Mouse (Mus musculus) stomach, embryonic 16.5 days (tissue): ENCODE data around the gene Ncs1. TPM values are rescaled to one million over a fixed set of nuclear protein-coding genes. Genes with fewer than 3 reads are reported as not detected.

Source experiments
- ATAC-seq: fragments of 200-750 bp; cut with Nextera tagmentation; 2 replicates; pipeline ENCODE4 v1.8.0; 2017; ENCODE audit warnings: moderate number of reproducible peaks, moderate TSS enrichment; ENCODE audit not compliant: insufficient read depth, low FRiP score
- H3K27ac ChIP-seq: fragments of 300-500 bp; sonication (generic); 2 replicates; pipeline ENCODE4 v1.5.1; 2014; ENCODE audit warnings: low read length
- H3K27me3 ChIP-seq: fragments of 300-500 bp; sonication (generic); 2 replicates; pipeline ENCODE4 v1.6.1; 2014; ENCODE audit warnings: low read length, control low read depth, mixed read lengths; ENCODE audit not compliant: control insufficient read depth, insufficient read depth
- H3K36me3 ChIP-seq: fragments of 300-500 bp; sonication (generic); 2 replicates; pipeline ENCODE4 v1.6.1; 2014; ENCODE audit warnings: low read length; ENCODE audit not compliant: control insufficient read depth, insufficient read depth
- H3K4me1 ChIP-seq: fragments of 300-500 bp; sonication (generic); 2 replicates; pipeline ENCODE4 v1.6.1; 2014; ENCODE audit warnings: low read length, control low read depth, mixed read lengths; ENCODE audit not compliant: control insufficient read depth, insufficient read depth
- H3K4me2 ChIP-seq: fragments of 300-500 bp; sonication (generic); 2 replicates; pipeline ENCODE4 v1.6.1; 2014; ENCODE audit warnings: low read depth, low read length, mixed read lengths
- H3K4me3 ChIP-seq: fragments of 300-500 bp; sonication (generic); replicated peaks from 2 replicates; pipeline ENCODE4 v1.5.1; 2014; ENCODE audit warnings: mild to moderate bottlenecking, low read length
- H3K9ac ChIP-seq: fragments of 300-500 bp; sonication (generic); 2 replicates; pipeline ENCODE4 v1.6.1; 2014; ENCODE audit warnings: low read length
- H3K9me3 ChIP-seq: fragments of 300-500 bp; sonication (generic); replicated peaks from 2 replicates; pipeline ENCODE4 v1.6.1; 2016; ENCODE audit warnings: low read length, control low read depth; ENCODE audit not compliant: control insufficient read depth
- WGBS: fragments of 180-500 bp; shearing (Covaris S2); extraction: QIAGEN DNeasy Blood & Tissue Kit; methylation state at CpG from one replicate; pipeline ENCODE4 v1.1.7; 2014; 5-methylcytosine and 5-hydroxymethylcytosine counted together
- polyA plus RNA-seq: library from polyadenylated mRNA; unstranded; fragments of >200 nt; fragmentation: Nextera tagmentation; extraction: Ambion mirVana; gene quantifications from 2 replicates; pipeline ENCODE4 v1.2.1, GENCODE M21; 2015

Gene Ncs1
- polyA plus RNA-seq, 1 experiment from 2014 or later: 22.2 TPM

DNA sequence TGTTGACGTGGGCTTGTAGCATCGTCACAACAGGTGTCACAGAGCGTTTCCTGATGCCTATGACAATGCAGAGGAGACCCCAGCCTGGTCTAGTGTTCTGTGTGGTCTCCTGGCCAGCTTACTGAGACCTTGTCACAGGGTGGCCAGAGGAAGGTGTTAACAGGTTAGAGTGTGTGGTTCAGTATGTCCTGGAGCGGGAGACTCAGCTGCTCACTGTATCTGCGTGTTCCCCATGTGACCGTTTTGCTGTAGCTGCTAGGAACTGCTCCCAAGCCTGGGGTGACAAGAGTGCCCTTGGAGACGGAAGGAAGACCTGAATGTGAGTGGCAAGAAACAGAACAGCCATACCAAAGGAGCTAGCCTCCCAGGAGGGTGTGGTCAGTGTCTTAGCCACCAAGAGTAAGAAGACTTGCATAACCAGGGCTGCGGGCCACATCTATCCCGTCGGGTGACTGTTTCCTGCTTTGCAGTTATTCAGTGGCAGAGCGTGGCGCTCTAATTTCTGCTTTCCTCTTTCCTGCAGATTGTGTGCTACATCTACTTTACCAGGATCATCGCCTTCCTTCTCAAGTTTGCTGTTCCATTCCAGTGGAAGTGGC, 37.0 kb upstream of the Ncs1 start:
- Histone ChIP-seq H3K27ac (no peak overlapping the region), H3K9me3 (no peaks in the 10 kb centered on the region), H3K9ac (no peak overlapping the region), H3K4me3 (no peak overlapping the region), H3K27me3 (no peaks in the 10 kb centered on the region), H3K36me3 (no peaks in the 10 kb centered on the region), H3K4me1 (no peaks in the 10 kb centered on the region), H3K4me2 (no peak overlapping the region)
- 84% methylated on average over 13 of the region's 13 CpGs for WGBS
- no peak for ATAC-seq

DNA sequence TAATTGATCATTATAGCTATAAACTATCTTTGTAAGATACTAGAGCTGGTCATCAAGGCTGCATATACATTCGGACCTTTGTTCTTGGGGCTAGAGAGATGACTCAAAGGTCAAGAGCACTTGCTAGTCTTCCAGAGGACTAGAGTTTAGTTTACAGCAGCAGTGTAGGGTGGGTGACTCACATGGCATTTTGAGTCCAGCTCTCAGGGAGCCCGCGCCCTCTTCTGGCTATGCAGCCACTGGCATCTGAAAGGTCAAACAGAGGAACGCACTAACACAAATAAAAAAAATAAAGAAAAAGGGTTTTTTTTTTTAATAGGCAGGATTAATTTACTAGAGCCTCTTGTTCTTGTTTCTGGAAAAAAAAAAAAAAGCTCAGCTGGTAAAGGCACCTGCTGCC, 36.1 kb upstream of the Ncs1 start:
- no peaks in the 10 kb centered on the region for H3K4me1 ChIP-seq
- H3K9me3 ChIP-seq: no peaks in the 10 kb centered on the region
- H3K9ac ChIP-seq: no peak overlapping the region
- H3K27ac ChIP-seq: no peak overlapping the region
- ATAC-seq: no peak
- no peaks in the 10 kb centered on the region for H3K27me3 ChIP-seq
- H3K4me3 ChIP-seq: no peak overlapping the region
- 81% methylated on average over 4 of the region's 4 CpGs for WGBS
- H3K36me3 ChIP-seq: no peaks in the 10 kb centered on the region
- no peak overlapping the region for H3K4me2 ChIP-seq

DNA sequence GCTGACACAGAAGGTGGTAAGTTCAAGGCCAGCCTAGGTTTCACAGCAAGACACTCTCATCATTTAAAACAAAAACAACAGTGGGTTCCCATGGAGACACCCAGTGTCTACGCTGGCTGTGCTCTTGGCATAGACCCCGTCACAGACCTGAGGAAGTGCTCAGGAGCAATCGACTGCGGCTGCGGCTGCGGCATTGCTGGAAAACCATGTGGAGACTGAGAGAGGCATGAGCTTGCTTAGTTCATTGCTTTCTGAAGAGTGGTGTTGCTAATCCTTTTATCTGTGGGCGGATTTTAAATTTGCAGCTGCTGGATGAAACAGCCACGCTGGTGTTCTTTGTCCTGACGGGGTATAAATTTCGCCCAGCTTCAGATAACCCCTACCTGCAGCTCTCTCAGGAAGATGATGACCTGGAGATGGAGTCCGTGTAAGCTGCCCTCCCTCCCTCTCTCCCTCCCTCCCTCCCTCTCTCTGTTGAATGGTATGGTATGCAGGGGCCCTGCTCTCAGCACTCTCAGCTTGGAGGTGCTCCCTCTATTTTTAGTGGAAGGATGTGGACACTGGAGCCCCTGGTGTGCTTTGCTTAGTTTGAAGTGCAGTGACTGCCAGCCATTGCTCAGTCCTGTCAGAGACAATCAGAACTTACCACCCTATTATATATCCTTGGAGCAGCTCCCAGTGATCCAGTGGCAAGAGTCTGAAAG, 35.3 kb upstream of the Ncs1 start:
- Histone ChIP-seq H3K9me3 (no peaks in the 10 kb centered on the region), H3K36me3 (no peaks in the 10 kb centered on the region), H3K27me3 (no peaks in the 10 kb centered on the region), H3K4me3 (no peak overlapping the region), H3K4me2 (no peak overlapping the region), H3K27ac (no peak overlapping the region), H3K4me1 (no peaks in the 10 kb centered on the region), H3K9ac (no peak overlapping the region)
- ATAC-seq: no peak
- 71% methylated on average over 11 of the region's 11 CpGs for WGBS

DNA sequence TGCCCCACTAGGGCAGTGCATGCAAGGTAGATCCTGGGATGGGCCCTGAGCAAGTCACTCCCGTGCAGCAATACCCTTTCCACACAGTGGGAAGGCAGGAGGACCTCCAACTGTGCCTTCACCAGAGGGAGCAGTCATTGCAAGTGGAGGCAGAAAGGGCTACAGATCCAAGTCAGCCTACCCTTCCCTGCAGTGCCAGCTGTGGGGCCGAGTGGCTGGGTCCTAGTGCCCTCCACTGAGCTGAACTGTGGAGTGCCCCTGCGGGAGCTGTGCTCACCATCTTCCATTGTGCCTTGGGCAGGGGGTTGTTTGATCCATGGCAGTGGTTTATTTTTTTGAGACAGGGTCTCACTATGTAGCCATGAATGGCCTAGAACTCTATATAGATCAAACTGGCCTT, 34.4 kb upstream of the Ncs1 start:
- Histone ChIP-seq H3K27me3 (no peaks in the 10 kb centered on the region), H3K36me3 (no peaks in the 10 kb centered on the region), H3K27ac (no peak overlapping the region), H3K9ac (no peak overlapping the region), H3K4me3 (no peak overlapping the region), H3K9me3 (no peaks in the 10 kb centered on the region), H3K4me1 (no peaks in the 10 kb centered on the region), H3K4me2 (no peak overlapping the region)
- 70% methylated on average over 3 of the region's 3 CpGs for WGBS
- no peak for ATAC-seq

DNA sequence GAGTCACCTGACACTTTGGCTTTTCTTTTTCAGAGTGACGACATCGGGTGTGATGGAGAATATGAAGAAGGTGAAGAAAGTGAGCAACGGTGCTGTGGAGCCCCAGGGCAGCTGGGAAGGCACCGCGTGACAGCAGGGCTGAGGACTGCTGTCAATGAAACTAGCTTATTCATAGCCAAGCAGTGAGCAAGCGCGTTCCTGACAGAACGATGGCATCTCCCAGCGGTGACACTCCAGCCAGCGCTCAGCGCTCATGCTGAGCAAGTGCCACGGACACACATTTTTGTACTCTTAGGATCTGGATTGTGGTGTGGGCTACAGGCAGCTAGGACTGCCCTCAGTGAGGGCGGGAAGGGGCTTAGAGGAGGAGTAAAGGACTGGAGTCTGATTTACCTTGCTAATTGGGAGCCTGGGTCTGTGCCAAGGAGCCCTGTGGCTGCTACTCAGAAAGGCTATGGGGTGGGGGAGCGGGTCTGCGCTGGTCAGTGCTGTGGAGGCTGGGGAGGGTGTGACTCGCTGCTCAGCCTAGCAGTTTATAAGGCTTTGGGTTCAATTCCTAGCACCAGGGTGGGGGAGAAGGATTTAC, 31.3 kb upstream of the Ncs1 start:
- Histone ChIP-seq H3K4me1 (no peaks in the 10 kb centered on the region), H3K27me3 (no peaks in the 10 kb centered on the region), H3K9me3 (no peaks in the 10 kb centered on the region), H3K4me3 (no peak overlapping the region), H3K27ac (no peak overlapping the region), H3K36me3 (no peaks in the 10 kb centered on the region), H3K4me2 (no peak overlapping the region), H3K9ac (no peak overlapping the region)
- no peak for ATAC-seq
- 89% methylated on average over 16 of the region's 16 CpGs for WGBS

DNA sequence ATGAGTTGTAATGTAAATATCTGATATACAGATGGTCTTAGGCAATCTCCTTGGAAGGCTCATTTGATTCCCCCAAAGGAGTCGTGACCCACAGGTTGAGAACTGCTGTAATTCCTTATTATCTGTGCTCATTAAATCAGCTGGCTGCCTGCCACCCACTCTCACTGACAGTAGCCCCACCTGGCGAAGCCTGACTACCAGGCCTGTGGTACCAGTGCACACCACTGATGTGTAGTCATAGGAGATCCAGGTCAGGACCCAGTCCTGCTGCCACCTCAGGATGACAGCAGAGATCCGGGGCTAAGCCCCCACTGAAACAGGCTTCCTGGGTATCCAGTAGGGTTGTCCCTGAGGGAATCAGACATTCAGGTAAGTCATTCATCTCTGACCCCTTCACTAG, 27.0 kb upstream of the Ncs1 start:
- ATAC-seq: no peak
- Histone ChIP-seq H3K4me2 (no peak overlapping the region), H3K4me1 (no peaks in the 10 kb centered on the region), H3K27me3 (no peaks in the 10 kb centered on the region), H3K27ac (no peak overlapping the region), H3K4me3 (no peak overlapping the region), H3K9me3 (no peaks in the 10 kb centered on the region), H3K36me3 (no peaks in the 10 kb centered on the region), H3K9ac (no peak overlapping the region)
- WGBS: 80% methylated on average over 3 of the region's 3 CpGs

DNA sequence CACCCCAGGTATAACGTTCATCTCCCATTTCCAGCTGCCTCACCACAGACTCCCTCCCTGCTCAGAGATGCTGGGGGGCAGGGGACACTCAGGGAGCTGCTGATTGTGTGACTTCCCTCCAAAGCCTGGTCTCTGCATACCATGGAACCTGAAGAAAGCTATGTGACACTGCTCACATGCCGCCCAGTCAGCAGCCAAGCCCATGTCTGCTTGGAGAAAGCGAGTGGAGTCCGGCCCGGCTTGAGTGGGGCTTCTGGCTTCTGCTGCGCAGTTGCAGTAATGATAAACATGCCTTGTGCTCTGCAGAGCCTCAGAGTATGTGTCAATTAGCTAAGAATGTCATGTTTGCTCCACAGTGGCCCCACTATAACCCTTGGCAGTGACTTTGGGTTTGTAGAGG, 26.2 kb upstream of the Ncs1 start:
- H3K27me3 ChIP-seq: no peaks in the 10 kb centered on the region
- no peak overlapping the region for H3K9ac ChIP-seq
- no peak overlapping the region for H3K4me3 ChIP-seq
- no peaks in the 10 kb centered on the region for H3K9me3 ChIP-seq
- no peak overlapping the region for H3K4me2 ChIP-seq
- H3K4me1 ChIP-seq: no peaks in the 10 kb centered on the region
- H3K36me3 ChIP-seq: no peaks in the 10 kb centered on the region
- no peak overlapping the region for H3K27ac ChIP-seq
- WGBS: 75% methylated on average over 6 of the region's 6 CpGs
- ATAC-seq: no peak

DNA sequence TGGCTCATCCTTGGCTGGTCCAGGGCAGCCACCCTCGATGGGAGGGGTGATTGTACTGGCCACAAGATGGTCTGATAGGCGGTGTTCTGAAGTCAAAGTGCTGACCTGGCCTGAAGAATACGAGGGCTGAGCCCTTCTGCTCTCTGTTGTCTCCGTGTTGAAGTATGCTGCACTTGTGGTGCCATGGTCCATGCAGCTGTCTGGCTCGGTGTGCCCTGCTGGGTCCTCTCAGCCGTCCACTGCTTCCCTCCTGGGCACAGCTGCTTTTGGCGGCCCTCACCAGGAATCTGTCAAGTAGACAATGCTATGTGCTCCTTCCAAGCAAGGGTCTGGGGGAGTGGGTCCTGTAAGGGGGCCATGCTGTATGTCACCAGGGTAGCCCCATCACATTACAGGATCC, 24.8 kb upstream of the Ncs1 start:
- WGBS: 64% methylated on average over 7 of the region's 7 CpGs
- no peak overlapping the region for H3K4me3 ChIP-seq
- no peaks in the 10 kb centered on the region for H3K9me3 ChIP-seq
- no peak overlapping the region for H3K27ac ChIP-seq
- no peaks in the 10 kb centered on the region for H3K27me3 ChIP-seq
- H3K9ac ChIP-seq: no peak overlapping the region
- ATAC-seq: no peak
- no peaks in the 10 kb centered on the region for H3K4me1 ChIP-seq
- no peak overlapping the region for H3K4me2 ChIP-seq
- no peaks in the 10 kb centered on the region for H3K36me3 ChIP-seq

DNA sequence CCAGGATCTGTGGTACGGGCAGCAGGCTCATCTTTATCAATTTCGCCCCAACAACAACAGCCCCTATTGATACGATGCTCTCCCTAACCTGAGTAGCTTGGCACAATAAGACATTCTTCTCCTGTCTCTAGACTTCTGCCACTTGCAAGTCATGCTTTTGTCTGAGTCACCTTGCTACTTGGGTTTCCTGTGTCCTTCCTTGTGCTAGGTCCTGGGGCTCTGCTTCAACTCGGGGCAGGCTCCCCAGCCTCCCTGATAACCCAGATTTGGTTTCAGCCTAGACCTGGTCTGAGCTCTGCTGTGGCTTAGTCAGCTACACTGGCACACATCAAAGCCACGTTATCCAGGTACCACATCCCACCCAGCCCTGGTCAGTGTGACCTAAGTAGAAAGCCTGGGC, 24.0 kb upstream of the Ncs1 start:
- no peak overlapping the region for H3K4me2 ChIP-seq
- H3K9ac ChIP-seq: no peak overlapping the region
- 76% methylated on average over 5 of the region's 5 CpGs for WGBS
- peaks cover 5% of the 10 kb centered on the region; the same call in 1 of the 2 replicates for H3K9me3 ChIP-seq
- H3K4me3 ChIP-seq: no peak overlapping the region
- no peak overlapping the region for H3K27ac ChIP-seq
- H3K4me1 ChIP-seq: no peaks in the 10 kb centered on the region
- H3K36me3 ChIP-seq: no peaks in the 10 kb centered on the region
- H3K27me3 ChIP-seq: no peaks in the 10 kb centered on the region
- ATAC-seq: no peak
